Mouse (Mus musculus): ENCODE results near the gene Stat6. TPM values are rescaled to one million over a fixed set of nuclear protein-coding genes. Genes with fewer than 3 reads are reported as not detected.

Stat6 gene
- polyA plus RNA-seq (2017; shearing (Covaris generic)): 249 TPM

GRCm38 (mm10) chr10:127642772-127643552 lies at the start of gene Stat6:
Stat6 (plus strand) TSS chr10:127642986.

DNA sequence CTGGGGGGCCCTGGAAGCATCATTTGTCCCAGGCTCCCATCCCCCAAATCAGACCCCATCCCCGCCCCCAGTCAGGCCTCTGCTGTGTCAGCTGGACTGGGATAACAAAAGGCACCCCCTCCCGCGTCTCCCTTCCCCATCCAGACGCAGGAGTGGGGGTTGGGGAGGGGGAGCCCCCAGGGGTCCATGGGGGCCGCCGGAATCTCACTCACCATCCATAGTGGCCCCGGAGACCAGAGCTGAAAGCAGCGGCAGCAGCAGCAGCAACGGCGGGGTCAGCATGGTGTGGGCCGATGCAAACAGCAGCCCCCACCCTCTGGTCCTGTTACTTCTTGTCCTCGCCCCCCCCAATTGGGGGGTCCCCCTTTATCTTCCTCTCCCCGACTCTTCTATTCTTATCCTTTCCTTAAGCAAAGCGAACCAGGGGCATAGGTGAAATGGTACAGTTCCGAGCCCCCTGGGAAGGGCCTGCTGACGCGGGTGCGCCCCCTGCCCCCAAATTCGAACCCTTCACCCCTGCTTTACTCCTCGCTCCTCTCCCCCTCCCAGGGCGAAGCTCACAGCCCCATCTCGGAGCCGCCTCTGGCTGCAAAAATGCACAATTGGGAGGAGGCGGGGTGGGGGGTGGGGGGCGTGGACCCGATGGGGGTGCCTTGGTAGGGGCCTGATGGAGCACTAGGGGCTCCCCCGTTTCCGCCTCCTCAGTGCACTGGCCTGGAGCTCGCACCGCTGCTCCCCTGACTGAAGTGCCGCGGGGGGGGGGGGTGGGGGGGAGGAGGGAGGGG lies 22.2 kb upstream of the Stat6 start, which contains the start of gene Lrp1:
Gene Lrp1, minus strand, starts transcription at position 743 of the 785 bp plus-strand sequence.

GRCm38 (mm10) chr10:127666501-127667268 lies 23.9 kb downstream of the Stat6 start, which contains the start of gene Nemp1:
Nemp1 (plus strand) TSS chr10:127666901.

DNA sequence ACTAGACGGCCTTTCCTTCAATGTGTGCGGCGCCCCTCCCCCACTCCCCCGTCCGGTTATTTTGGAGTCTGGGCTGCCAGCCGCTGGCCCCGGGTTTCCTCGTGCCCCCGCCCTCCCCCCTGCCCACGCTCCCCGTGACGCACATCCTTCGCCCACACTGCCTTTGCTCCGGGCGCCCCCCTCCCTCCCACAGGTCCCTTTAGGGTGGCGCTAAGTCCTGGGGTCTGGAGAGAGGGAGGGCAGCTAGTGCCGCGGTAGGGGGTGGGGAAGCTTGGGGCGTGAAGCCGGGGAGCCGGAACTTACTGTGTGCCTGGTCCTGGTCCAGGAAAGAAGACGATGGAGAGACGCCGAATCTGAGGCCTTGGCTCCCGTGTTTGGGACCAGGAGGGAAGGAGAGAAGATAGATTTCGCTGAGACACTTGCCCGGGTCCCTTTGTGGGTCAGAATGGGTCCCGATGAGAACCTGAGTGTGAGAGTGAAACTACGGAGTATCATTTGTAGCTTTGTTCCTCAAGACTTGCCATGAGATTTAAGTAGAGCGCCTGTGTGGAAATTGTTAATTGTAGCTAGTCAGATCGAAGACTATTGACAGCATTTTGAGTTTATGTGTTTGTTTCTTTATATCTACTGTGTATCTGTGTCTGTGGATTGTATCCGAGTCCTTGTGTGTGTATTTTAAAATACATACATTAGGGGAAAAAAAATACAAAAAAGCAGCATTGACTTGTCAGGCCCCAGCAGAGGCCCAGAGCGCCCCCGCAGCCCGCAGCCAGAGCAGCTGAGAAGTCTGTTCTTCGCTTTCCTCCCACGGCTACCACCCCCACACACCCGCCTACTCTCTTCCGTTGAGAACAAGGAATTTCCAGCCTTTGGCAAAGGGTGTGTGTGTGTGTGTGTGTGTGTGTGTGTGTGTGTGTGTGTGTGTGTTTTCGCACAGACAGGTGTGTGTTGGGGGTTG lies 25.6 kb downstream of the Stat6 start, which contains the start of gene Nab2:
Gene Nab2, minus strand, starts transcription at position 476 of the 958 bp plus-strand sequence.

GRCm38 (mm10) chr10:127704766-127705220 lies 62.0 kb downstream of the Stat6 start, which contains the start of gene Myo1a:
Myo1a (plus strand) TSS chr10:127705170.

Other genes with a start within 250 kb of the Stat6 start
- gene Stac3, start 141.3 kb upstream of the Stat6 start, polyA plus RNA-seq (2017; shearing (Covaris generic)): 0.14 TPM
- gene Ndufa4l2, start 128.0 kb upstream of the Stat6 start, polyA plus RNA-seq (2017; shearing (Covaris generic)): not detected
- 103 TPM for gene Shmt2, start 120.5 kb upstream of the Stat6 start, polyA plus RNA-seq (2017; shearing (Covaris generic))
- not detected for gene Nxph4, start 108.4 kb upstream of the Stat6 start, polyA plus RNA-seq (2017; shearing (Covaris generic))
- 0.31 TPM for gene Lrp1, start 21.8 kb upstream of the Stat6 start, polyA plus RNA-seq (2017; shearing (Covaris generic))
- 10.4 TPM for gene Nemp1, start 23.9 kb downstream of the Stat6 start, polyA plus RNA-seq (2017; shearing (Covaris generic))
- gene Nab2, start 25.6 kb downstream of the Stat6 start, polyA plus RNA-seq (2017; shearing (Covaris generic)): 67.4 TPM
- gene Myo1a, start 62.2 kb downstream of the Stat6 start, polyA plus RNA-seq (2017; shearing (Covaris generic)): not detected
- gene Tac2, start 81.5 kb downstream of the Stat6 start, polyA plus RNA-seq (2017; shearing (Covaris generic)): 0.28 TPM
- gene Zbtb39, start 96.6 kb downstream of the Stat6 start, polyA plus RNA-seq (2017; shearing (Covaris generic)): 0.67 TPM
- gene Gpr182, start 108.7 kb downstream of the Stat6 start, polyA plus RNA-seq (2017; shearing (Covaris generic)): 0.06 TPM
- 0.18 TPM for gene Rdh1, start 116.7 kb downstream of the Stat6 start, polyA plus RNA-seq (2017; shearing (Covaris generic))
- gene Rdh16f1, start 116.8 kb downstream of the Stat6 start, polyA plus RNA-seq (2017; shearing (Covaris generic)): not detected
- 1.1 TPM for gene Rdh9, start 133.4 kb downstream of the Stat6 start, polyA plus RNA-seq (2017; shearing (Covaris generic))
- gene Rdh16, start 158.2 kb downstream of the Stat6 start, polyA plus RNA-seq (2017; shearing (Covaris generic)): not detected
- not detected for gene Rdh19, start 206.9 kb downstream of the Stat6 start, polyA plus RNA-seq (2017; shearing (Covaris generic))
- not detected for gene Rdh16f2, start 223.5 kb downstream of the Stat6 start, polyA plus RNA-seq (2017; shearing (Covaris generic))
- not detected for gene Rdh7, start 245.8 kb downstream of the Stat6 start, polyA plus RNA-seq (2017; shearing (Covaris generic))

All from CD4-positive, CD25-positive, alpha-beta regulatory T cell (primary cell).